Mouse (Mus musculus) thymus, postnatal 10 days (tissue): Measurements from ENCODE around the gene Bglap.
"Not testable (repeated sequence)": the region's sequence is repeated elsewhere in the genome, so short reads cannot be mapped to it uniquely, and the experiment has no call there.

Experiments
- DNase-seq, 2 experiments: peaks; one replicate each; pipeline ENCODE4 v3.0.0; 2021; ENCODE audit warnings: low spot score in 2 of 2

Gene Bglap

DNA sequence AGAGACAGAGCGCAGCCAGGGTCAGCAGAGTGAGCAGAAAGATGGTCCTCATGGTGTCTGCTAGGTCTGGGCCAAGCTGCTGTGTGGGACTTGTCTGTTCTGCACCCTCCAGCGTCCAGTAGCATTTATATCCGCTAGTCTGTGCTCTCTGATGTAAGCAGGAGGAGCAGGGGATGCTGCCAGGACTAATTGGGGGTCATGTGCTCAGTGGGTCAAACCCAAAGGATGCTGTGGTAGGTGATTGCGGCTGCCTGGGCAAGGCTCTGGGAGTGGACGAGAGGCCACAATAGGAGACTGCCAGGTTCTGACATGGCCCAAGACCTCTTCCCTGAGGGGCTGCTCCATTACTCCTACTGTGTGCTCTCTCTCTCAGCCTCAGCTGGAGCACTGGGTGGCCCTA is at the start of gene Bglap:
Bglap (minus strand) TSS at position 101 of the 400 bp plus-strand sequence.
- no peak for DNase-seq

DNA sequence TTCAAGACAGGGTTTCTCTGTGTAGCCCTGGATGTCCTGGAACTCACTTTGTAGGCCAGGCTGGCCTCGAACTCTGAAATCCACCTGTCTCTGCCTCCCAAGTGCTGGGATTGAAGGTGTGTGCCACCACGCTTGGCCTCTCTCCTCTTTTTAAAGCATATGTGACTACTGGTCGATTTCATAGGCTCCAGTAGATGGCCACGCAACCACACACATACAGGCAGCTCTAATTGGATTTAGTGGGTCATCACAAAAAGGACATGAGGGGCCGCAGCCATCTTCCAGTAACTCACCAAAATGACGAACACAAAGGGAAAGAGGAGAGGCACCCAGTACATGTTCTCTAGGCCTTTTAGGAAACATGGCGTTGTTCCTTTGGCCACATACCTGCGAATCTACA is 44.4 kb upstream of the Bglap start:
- DNase-seq, result not testable (repeated sequence)

GRCm38 (mm10) chr3:88427342-88427905 is 43.2 kb upstream of the Bglap start:
- no peak for DNase-seq

DNA sequence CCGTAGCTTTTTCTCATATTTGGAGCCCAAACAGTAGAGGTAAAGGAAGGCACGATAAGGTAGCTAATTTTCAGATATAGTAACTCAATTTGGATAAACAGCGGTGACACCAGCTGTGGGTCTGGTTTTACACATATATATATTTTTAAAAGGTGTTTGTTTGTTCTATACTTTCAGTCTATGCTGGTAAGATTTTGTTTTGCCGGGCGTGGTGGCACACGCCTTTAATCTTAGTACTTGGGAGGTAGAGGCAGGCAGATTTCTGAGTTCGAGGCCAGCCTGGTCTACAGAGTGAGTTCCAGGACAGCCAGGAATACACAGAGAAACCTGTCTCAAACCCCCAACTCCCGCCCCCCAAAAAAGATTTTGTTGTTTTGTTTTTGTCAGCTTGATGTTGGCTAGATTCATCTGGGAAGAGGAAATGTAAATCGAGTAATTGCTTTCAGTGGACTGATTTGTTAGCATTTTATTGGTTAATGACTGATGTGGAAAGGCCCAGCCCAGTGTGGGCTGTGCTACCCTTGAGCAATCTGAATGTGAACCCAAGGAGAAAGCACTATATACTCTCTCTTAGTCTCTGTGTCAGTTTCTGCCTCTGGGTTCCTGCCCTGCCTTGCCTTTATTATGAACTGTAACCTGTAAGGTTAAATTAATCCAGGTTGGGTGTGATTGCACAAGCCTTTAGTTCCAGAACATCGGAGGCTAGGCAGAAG is 41.6 kb upstream of the Bglap start:
- no peak for DNase-seq

GRCm38 (mm10) chr3:88425330-88425689 is 41.0 kb upstream of the Bglap start:
- DNase-seq, result no peak

DNA sequence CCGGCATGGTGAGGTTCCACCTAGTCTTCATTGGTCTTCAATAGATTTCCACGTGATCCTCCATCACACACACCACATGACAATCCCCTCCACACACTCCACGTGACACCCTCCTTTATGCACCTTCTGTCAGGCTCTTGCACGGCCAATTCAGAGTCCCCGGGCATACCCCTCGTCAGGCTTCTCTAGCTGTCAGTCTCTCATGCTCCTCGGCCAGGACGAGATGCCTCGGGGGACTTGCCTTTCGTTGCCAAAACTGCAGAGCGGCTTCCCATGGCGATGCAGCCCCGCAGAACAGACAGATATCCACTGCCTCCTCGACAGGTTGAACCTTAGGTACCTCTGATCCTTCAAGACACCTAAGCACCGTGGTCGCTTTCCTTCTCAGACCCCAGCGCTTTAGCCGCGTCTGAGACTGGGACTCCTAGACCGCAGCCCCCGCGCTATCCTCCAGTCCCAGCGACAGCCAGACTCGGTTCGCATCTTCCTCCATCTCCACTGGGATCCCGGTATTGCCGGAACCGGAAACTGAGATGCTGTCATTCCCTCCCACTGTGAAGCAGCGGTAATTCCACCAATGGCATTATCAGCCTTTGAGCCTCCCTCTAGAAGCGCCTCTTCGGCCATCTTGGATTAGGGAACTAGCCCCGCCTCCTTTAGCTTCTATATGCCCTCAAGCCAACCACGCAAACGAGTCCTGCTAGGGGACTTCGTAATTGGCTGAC is 40.5 kb upstream of the Bglap start, which contains the start of gene Slc25a44:
Slc25a44 (minus strand) TSS at position 535 of the 725 bp plus-strand sequence.
- DNase-seq, result peak; percentile 90 to 91

DNA sequence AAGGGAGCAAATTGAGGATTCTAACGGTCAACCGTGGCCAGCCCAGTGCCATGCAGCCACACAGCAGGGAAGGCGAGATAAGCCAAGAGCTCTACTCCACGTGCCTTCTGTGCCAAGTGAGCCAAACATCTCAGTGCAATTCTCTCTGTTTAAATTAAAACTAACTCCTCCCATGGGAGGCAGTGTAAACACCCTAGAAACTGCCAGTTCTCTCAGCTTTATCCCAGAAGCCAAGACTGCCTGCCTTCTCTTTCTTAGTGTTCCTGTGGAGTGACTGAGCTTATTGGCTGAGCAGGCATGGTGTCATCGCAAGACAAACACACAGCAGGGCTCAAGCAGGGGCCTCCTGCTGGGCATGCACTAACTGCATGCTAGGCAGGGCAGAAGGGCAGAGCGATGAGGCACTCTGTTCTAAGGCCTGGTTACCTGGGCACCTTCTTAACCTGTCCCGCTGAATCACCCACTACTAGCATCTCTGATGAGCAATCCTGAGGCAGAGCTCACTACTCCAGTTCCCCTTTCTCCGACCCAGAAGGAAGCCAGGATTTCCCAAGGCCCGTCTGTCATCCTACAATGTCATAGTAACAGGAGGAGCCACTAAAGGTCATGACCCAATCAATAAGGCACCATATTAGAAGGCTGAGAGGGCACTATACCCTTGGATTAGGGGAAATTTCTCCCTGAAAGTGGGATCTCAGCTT is 37.9 kb upstream of the Bglap start:
- no peak for DNase-seq

GRCm38 (mm10) chr3:88420771-88421170 is 36.5 kb upstream of the Bglap start:
- DNase-seq, result no peak

DNA sequence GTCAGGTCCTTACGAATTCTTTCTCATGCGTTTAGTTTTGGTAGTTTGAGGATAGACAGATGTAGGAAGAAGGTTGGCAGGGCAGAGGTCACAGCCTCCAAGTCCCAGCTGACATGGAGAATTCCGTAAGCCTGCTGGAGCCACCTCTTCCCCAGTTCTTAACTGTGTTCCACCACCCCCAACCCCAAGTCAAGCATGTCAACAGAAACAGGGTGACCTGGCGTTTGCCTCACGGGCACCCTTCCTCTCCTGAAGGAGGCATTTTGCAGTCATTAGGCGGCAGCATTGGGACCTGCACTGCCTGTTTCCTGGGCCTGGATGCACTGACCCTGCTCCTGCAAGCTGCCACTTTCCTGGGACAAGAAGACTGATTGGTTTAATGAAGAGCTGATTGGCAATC is 33.8 kb upstream of the Bglap start:
- DNase-seq, result no peak

DNA sequence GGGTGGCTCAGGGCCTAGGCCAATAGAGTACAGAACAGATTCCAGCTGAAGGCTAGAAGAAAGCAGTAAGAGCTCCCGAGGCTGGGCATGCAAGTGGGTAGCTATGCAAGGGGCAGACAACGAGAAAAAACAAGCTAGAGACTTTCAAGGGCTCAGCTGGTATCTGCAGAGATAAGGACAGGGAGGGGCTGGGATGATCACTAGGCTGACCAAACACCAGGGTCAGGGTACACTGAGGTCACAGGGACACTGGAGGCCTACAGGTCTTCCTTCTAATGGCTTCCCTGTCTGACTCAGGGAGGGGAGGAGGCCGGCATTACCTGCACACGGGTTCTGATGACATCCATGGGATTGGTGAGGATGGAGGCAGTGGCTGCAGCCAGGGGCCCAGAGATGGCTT is 31.4 kb upstream of the Bglap start:
- no peak for DNase-seq

- DNase-seq, result no peak
Observed at GRCm38 (mm10) chr3:88412636-88413035, 28.4 kb upstream of the Bglap start.

- DNase-seq, result no peak
Observed at GRCm38 (mm10) chr3:88411681-88412080, 27.4 kb upstream of the Bglap start.

DNA sequence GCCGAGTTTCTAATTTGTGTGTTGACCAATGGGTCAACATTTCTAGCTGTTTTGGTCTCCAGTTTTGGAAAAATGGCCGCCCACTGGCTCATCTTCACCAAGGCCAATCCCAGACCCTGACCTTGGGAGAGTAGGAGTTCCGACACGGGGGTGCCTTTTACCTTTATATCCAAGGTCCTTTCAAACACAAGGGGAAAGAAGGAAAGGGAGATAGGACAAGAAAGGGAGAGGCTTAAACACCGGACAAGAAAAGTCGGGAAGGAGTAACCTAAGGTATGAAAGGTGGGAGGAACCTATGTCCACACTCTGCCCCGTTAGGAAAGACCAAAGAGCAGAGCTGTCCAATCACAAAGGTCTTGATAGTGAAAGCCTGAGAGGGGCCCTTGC is 26.4 kb upstream of the Bglap start:
- DNase-seq, result no peak

DNA sequence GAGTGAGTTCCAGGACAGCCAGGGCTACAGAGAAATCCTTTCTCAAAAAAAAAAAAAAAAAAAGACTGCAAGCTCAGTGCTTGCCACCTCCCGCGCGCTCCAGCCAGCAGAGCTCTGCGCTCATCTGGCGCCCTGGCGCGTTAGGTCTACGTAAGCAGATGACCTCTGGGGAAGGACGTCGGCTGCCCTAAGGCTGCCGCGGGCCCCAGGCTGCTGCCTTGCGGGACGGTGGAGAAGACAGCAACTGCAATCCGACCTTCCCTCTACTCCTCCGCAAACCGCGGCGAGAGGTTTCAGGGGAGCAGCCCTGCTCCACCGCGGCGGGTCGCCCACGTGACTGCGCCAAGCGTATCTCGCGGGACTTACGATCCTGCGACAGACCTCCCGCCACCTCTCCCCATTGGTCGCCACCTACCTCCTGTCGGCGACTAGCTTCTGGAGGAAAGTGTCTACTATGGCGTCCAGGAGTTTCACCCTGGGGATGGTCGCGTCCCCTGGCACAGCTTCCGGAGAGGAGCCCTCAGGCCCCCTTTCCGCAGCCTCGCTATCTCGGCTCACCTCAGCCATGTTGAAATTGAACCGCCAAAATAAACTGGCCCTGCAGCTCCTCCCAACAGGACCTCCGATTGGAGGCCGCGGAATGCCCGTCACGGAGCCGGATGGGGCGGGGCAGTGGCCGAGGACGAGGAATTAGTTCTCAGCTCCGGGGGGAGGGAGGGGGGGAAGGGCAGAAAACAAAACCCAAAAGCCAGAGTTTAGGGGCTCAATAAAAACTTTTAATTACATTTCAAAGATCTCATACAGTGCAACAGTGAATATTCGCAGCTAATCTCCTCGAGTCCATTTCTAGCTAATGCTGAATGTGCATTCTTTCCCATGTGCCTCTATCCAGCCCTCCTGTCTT is 25.7 kb upstream of the Bglap start, which contains the start of gene Pmf1:
Pmf1 (minus strand) TSS at position 591 of the 904 bp plus-strand sequence.
- DNase-seq, result peak; percentile 86 to 88

- DNase-seq, result no peak
Observed at GRCm38 (mm10) chr3:88408953-88409352, 24.7 kb upstream of the Bglap start.

DNA sequence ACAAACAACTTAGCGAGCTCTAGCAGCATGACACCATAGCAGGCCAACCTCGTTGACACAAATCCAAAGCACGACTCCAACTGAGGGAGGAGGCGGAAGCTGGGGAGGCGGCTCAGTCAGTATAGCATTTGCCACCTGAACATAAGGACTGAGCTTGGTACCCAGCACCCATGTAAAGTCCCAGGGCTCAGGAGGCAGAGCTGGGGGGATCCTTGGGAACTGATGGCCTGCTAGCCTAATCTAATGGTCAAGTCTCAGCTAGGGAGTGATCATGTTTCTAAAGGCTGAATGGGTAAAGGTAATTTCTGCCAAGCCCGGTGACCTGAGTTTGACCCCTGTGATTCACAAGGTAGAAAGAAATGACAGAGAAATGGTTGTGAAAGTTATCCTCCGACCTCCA is 23.3 kb upstream of the Bglap start:
- DNase-seq, result no peak

GRCm38 (mm10) chr3:88407090-88407489 is 22.8 kb upstream of the Bglap start:
- DNase-seq, result peak; percentile 48 to 80

GRCm38 (mm10) chr3:88403522-88404230 is 19.4 kb upstream of the Bglap start:
- no peak for DNase-seq

DNA sequence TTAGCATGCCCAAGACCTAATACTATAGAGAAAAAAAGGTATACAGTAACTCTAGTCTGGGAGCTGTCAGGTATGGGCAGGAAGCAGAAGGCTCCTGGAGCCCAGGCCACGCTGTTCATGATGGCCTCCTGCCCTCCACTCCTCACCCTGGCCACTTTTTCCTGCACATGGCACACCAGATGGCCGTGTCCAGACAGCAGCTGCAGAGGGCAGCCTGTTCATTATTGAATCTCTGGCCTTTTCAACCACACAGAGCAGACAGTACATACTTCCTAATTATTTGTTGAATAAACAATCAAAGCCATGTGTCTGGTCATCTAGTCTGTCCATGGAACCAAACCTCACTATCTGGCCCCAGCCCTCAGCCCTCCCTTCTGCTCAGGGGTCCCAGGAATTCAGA is 14.4 kb upstream of the Bglap start:
- no peak for DNase-seq

GRCm38 (mm10) chr3:88395742-88396141 is 11.5 kb upstream of the Bglap start:
- no peak for DNase-seq

- DNase-seq, result no peak
Observed at GRCm38 (mm10) chr3:88395288-88395687, 11.0 kb upstream of the Bglap start.
